Mouse (Mus musculus) liver, adult (tissue): Measurements from ENCODE around the gene Prkci.

ENCODE experiments used
- GATA4 ChIP-seq: IDR thresholded peaks from 2 replicates; pipeline ENCODE4 v1.6.1; 2014; ENCODE audit warnings: mild to moderate bottlenecking, low read length; ENCODE audit not compliant: insufficient replicate concordance

Gene Prkci

DNA sequence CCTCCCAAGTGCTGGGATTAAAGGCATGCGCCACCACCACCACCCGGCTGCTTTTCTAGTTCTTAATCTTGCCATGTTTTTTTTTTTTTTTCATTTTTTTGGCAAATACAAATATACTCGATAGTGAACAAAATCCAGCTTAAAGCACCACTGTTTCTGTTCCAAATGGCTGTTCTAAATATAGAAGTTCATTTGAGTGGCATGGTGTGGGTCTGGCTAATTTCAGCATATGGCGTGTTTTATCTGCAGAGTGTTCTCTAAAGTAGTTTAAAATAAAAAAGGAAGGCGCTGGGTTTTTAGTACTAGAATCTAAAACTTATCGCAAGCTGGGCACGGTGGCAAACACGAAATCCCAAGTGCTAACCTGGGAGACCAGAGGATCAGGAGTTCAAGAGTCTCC lies 59.3 kb downstream of the Prkci start:
- TF ChIP-seq GATA4 = no peak

DNA sequence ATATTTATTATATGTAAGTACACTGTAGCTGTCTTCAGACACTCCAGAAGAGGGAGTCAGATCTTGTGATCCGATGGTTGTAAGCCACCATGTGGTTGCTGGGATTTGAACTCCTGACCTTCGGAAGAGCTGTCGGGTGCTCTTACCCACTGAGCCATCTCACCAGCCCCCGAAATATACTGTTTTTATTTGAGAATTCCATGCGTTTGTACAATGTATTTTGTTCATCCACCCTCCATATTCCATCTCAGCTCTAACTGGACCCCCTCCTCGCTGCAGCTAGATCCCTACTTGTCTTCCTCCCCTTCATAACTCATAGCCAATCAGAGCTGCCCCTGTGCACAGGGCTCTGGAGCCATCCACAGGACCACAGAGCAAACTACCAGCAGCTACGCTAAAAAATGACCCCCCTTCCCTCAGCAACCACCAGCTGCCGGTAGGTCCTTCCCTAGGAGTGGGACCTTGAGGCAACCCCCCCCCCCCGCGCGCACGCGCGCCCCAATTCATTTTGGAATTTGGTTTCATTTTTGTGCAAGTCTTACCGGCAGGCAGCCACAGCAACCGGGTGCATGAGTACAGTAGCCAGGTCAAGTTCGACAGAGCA lies 60.6 kb downstream of the Prkci start:
- no peak for TF ChIP-seq GATA4

DNA sequence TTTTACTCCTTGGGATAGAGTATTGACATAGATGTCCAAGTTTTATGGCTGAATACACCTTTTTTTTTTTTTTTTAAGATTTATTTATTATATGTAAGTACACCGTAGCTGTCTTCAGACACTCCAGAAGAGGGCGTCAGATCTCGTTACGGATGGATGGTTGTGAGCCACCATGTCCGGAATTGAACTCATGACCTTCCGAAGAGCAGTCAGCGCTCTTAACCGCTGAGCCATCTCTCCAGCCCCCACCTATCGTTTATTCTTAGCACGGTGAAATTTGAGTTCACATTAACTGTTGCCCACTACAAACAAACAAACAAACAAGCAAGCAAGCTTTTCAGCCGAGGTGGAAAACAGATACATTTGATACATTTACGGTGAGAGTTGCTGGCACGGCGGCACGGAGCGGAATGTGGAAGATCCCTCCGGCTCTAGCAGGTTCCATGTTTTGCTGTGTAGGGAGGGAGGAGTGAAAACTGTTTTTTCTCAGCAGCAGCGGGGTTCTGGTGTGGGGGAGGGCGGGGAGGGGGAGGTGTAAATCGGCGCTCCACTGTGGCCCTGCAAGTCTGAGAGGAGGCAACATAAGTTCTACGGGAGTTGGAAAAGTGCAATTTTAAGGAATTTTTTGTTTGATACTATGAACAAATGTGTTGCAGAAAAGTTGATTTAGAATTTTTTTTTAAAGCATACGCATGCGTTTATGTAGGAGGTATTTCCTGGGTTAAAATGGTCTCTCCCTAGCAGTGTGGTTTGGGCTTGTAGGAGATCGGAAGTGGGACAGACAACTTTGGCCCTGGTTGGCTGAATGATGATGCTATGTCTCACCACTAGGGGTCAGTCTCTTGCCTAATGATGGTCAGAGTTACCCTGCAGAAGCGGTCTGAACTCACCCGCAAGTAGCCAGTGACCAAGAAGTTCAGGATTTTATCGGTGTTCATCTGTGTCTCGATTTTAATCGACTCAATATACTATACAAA lies 61.4 kb downstream of the Prkci start:
- TF ChIP-seq GATA4 = no peak

DNA sequence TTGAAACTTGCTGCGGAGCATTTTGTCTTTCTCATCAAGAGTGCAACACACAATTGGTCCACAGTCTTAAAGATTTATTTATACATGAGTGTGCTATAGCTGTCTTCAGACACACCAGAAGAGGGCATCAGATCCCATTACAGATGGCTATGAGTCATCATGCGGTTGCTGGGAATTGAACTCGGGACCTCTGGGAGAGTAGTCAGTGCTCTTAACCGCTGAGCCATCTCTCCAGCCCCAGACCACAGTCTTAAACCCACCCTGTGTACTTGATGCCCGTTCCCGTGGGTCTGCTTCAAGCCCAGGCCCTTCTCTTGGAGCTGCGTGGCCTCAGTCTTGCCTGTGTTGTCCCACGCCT lies 65.2 kb downstream of the Prkci start:
- no peak for TF ChIP-seq GATA4

DNA sequence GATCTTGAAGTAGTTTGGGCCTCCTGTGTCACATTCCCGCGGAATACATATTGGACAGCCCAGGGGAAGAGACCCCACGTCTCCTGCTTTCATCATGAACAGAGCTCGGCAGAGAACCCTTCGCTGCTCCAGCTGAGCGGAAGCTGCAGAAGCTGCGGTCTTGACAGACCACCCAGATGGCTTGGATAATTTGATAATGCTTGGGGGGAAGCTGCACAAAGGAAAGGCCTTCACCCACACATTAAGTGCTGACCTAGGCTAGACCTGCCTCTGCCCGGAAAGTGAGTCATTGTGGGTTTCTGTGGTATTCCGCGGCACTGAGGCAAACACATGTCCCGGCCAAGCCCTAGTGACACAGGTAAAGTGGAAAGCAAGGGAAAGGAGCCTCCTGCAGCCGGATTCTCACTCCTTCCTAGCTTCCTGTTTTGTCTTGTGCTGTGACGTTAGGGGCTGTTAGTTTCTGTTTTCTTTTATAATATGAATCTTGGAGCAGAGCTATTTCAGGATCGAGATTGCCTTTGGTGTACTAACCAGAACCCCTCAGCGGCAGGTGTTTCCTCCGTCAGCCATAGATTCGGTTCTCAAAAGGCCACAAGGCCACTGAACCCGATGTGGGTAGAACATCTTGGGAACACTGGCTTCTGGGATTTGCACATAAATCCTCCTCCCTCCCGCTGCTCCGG lies 65.7 kb downstream of the Prkci start:
- no peak for TF ChIP-seq GATA4

DNA sequence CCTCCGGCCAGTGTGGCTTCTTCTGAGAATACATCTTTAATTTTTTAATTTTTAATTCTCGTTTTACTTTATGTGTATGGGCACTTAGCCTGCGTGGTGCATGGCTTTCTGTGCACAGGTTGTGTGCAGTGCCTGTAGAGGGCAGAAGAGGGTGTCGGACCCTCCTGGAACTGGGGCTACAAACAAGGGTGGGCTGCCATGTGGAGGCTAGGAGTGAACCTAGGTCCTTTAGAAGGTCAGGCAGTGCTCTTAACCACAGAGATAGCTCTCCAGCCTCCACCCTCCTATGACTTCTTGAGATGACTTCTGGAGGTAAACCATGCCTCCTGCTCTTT lies 66.2 kb downstream of the Prkci start:
- no peak for TF ChIP-seq GATA4

DNA sequence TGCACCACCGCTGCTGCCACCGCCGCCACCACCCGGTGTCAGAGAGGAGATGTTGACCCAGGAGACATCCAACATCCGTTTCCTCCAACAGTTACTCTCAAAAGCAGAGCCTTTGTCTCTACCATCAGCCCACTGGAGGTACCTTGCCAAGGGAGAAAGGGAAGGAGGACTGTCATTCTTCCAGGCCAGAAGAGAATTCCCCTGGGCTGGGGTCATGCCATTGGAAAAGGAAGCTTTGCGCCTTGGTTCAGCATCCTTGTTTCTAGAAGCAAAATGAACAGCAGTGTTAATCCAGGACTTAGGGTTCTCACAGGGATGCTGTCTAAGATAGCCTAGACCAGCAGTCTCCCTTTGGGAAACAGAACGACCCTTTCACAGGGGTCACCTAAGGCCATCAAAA lies 66.8 kb downstream of the Prkci start:
- no peak for TF ChIP-seq GATA4

DNA sequence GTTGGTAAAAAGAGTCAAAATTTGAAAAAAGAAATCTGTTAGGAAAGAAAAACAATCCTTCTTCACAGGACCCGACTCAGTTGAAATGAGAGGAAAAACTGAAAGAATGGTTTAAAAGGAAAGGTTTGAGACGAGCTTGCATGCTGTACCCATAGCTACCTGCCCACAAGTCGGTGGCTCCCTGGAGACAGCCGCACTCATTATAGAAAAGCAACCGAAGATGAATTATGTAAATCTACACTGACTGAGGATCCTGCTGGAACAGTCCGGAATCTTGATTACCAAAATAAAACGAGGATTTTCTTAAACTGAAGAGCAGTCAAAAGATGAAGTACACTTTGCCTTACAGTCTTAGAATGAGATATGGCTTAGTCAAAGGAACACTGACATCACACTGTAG lies 72.9 kb downstream of the Prkci start:
- no peak for TF ChIP-seq GATA4

DNA sequence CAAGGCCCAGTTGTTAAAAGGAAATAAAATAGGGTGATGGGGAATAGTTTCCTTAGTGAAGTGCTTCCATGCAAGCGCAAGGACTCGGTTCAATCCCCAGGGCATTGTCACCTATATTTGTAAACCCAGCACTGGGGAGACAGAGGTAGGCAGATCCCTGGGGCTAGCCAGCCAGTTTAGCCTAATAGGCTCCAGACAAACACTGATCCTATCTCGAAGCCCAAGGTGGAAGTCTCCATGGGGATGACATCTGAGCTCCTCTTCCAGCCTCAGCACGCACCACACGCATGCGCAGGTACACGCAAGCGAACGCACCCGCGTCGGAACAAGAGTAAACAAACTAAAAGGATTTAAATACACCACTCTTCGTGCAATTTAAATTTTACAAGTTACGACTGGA lies 76.3 kb downstream of the Prkci start:
- no peak for TF ChIP-seq GATA4

DNA sequence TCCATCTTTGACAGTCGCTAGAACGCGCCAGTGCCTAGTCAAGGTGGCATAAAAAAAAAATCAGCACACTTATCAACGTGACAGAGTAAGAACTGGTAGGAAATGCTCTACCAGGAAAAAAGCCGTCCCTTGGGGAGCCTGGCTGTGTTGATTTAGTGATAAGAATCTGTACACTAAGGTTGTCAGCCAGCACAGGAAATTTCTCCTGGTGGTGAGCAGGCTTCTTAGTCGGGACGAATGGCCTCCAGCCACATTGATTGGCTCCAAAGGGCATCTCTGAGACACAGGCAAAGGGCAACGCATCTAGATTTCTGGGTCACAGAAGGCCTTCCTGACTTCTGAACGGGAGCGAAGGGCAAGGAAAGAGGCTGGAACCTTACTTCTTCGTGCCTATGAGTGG lies 80.3 kb downstream of the Prkci start:
- peak; percentile 93; the same call in 1 of the 2 replicates for TF ChIP-seq GATA4

DNA sequence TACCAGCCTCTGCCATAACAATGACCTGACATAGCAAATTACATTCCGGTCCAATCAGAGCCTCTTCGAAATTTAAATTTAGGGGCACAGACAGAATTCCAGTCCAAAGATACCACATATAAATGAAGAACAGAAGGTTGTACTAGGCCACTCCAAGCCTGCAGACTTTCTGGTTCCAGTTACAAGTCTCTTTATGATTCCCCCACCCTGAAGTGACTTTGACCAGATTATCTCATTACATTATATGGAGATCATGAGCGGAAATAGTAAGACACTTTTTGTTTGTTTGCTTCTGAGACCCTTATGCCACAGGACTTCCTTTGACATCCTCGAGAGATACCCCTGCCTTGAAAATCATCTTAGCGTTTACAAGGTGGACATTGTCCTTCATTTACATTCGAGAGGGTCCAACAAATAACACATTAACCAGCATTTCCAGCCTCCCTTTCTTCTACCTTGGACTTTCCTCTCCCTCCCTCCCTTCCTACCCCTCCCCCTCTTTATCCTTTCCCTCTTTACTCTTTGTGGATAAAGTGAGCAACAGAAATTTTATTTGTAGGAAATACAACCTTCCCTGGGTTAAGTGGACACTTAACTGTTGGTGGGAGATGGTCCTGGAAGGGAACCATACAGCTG lies 81.6 kb downstream of the Prkci start:
- TF ChIP-seq GATA4 = no peak

DNA sequence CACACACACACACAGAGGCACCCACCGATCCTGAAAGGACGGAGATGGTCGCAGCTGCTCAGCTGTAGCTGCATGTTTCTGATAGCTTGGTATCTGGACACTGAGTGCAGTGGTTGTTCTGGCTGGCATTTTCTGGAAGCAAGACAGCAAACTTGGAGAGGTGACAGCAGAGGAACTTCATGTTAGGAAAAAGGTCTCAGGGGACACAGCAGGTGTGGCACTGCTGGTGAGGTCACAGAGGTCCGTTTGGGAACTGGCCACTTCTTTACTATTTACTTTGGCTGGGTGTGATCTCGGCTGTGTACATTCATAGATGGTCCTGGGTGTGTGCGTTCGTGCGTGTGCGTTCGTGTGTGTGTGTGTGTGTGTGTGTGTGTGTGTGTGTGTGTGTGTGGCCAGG lies 83.9 kb downstream of the Prkci start:
- TF ChIP-seq GATA4 = no peak

DNA sequence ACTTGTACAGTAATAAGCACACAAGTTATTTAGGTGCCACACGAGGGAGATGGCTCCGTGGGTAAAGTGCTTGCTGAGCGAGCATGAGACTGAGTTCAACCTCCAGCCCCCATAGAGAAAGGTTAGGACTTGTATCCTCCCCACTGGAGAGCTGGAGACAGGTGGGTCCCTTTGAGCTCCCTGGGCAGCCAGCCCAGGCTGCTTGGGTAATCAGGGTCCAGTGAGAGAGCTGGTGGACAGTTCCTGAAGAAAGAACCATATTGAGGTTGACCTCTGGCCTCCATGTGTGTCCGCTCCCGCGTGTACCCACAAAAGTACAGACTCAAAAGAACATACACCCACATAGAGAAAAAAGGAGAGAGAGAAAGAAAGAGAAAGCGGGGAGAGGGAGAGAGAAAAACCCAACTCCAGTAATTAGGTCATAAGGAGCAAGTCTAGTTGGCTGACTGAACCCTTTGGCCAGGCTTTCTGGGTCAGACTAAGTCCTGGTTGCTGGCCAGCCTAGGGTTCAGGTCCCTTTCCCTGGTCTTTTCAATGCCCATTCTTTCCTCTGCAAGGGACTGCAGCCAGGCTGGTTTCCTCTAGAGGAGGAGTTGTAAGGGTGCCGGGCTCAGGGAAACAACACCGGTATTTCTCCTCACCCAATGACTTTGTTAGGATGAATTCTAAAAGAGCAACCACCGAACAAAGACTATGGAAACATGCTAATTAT lies 85.4 kb downstream of the Prkci start:
- TF ChIP-seq GATA4 = no peak

DNA sequence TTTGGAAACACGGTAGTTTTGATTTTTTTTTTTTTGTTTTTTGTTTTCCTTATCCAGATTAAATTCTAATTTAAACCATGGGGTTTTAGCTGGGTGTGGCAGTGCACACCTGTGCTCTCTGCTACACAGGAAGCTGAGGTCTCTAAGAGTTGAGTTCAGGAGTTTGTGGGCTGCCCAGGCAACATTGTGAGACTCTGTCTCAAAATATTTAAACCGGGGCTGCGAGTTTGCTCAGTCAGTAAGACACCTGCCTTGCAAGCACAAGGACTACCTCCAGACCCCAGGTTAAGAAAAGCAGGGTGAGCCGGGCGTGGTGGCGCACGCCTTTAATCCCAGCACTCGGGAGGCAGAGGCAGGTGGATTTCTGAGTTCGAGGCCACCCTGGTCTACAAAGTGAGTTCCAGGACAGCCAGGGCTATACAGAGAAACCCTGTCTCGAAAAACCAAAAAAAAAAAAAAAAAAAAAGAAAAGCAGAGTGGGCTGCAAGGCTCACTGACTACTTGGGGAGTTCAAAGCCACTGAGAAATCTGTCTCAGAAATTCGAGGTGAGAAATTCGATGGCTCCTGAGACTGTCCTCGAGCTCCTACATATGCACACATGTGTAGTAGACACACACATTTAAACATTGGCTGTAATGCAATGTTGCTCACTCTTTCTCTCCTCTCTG lies 87.4 kb downstream of the Prkci start:
- TF ChIP-seq GATA4 = no peak

DNA sequence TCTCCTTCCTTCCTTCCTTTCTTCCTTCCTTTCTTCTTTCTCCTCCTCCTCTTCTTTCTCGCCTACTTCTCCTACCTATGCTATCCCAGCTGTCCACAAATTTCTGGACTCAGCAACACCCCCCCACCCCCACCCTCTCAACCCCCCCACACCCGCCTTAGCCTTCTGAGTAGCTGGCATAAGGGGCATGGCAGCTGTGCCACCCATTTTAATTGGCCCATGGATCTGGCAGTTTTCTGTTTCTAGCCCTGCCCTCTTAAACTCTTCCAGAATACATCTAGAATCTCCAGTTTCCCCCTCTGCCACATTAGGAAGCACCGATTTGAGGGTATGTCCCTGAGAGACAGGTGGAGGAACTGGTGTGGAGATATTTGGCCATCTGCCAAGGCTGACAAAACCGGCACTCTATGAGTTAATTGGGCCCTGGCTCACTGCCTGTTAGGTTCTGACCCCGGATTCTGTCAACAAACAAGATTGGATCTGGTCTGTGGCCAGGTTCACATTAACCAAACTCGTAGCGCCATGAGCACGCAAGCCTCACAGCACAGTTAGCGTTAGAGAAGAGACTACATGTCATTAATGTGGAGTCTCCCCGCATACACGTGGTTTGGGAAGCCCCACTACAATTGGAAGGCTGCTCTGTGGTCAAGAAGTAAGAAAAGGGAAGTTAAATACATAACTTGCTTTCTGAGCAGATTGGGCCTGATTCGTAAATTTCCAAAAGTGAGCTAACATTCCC lies 88.1 kb downstream of the Prkci start:
- TF ChIP-seq GATA4 = no peak
